Mouse (Mus musculus) lung, postnatal 4 days (tissue): ENCODE data around the gene Lrba.

Source experiments
- DNase-seq, 2 experiments: peaks; one replicate each; pipeline ENCODE4 v3.0.0; 2021

Gene Lrba

DNA sequence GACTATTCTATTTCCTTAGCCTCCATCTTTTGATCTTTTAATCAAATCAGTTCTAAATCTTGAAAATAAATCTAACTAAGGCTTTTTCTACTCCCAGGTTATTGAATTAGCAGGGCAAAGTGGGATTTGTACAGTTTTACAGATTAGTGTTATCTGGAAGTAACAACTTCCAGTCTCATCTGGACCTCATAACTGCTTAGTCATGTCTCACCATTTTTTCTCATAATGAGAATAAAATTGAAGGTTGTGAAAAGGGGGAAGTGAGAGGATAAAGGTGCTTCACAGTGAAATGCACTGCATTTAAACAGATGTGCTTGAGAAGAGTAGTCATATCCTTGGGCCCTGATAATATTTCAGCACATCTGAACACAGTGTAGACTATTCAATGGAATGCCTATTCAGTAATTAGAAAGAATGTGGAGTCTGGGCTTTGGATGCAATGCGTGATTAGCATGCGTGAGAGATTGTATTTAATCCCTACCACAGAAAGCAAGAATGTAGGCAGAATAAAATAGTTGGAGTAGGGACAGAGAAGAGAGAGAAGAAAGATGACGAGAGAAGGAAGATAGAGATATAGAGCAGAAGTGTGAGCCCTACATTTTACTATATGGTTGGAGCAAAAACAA lies 298.5 kb downstream of the Lrba start:
- no peak for DNase-seq

DNA sequence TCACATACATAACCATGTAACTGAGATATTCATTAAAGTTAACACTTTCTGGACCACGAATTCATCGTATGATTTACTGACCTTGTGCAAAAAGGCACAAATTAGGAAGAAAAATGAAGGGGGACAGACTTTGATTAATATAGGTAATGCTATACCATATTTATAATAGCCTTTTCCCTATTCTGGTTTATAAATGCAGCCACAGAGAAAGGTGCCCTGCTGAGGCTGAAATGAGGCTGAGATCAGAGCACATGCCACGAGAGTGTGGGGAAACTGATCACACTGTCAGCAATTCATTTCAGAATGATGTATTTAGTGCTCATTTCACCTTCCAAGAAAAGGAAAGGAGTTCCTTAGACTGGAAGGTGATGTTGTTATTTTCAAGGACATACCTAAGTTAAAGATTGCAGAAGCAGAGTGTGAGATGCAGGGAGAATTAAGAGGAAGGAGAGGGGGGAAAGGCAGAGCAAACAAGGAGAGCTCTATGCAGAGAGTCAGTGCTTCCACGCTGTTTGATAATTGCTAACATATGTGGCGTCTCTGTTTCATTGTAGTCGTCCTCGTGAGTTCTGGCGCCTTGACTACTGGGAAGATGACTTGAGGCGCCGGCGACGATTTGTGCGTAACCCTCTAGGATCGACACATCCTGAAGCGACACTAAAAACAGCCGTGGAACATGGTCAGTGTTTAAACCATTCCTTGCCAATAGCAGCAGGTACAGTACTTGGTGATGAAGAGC lies 307.2 kb downstream of the Lrba start:
- no peak for DNase-seq

DNA sequence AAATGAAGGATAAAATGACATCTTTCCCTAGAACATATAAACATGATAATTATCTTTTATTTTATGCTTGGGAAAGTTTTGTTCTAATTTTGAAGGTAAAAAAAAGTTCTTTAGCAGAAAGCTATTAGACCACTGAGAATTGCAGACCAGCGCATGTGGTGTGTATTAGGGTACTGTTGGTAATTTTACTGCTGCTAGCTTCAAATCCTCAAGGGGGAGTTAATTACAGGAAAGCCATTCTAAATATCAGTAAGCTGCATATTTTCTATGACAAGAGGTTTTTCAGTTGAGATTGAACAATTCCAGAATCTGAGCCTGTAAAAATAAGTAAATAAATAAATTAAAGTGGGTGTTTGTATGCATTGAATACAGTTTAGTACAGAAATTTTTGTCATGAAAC lies 312.3 kb downstream of the Lrba start:
- no peak for DNase-seq

DNA sequence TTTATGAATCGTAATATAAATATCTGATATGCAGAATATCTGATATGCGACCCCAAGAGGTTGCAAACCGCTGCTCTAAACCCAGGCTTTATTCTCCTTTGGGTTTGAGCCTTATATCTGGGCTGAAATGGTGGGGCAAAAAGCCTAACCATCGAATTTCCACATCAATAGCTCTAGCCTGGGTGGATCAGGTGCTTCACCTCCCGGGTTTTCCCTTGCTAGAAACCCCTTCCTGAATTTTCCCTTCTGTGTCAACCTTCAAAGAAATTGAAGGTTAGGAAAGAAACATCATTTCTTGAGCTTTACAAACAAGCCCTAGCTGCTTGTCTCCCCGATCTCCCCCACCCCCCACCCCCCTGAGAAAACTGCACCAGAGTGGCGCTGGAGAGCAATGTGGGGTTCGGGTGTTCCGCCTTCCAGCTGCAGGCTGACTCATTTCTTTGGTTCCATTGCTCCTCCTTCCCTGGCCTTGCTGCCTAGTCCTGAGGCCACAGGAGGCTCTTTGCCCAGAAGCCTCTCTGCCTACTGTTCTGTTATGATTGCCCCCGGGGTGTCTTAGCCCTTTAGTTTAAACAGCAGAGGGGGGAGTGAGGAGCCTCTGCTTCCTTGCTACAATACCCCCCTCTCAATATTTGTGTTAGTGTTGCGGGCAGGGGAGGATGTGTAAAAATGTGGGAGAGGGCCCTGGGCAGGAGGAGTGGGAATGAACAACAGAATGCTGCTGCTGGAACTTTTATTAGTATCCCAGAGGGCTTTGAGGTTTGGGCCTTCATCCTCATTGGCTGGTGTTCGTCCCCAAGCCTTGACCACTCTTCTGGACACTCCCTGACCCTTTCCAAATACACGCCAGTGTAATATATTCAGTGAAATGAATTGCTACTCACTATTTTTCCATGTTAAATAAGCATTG lies 314.4 kb downstream of the Lrba start:
- no peak for DNase-seq

DNA sequence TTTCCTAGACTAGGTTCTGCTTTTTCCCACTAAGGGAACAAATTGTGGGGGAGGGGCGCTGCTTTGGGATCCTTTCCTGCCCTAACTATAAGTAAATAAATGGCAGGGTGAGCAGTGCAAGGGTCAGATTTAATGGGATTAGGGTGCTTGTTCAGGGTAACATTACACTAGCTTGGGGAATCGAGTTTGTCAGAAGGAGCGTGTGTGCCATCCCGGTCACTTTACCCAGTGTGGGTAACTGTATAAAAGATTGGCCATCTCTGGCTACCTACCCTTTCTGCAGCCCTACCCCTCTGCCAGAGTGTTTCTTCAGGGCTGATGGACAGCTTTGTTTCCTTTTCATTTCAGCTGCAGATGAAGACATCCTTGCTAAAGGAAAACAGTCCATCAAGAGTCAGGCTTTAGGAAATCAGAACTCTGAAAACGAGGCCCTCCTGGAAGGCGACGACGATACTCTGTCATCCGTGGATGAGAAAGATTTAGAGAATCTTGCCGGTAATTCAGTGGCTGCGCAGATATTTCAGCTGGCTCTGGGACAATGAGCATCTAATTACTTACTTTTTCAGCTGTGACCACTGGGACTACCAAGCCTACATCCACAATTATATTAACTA lies 315.2 kb downstream of the Lrba start:
- DNase-seq = no peak

DNA sequence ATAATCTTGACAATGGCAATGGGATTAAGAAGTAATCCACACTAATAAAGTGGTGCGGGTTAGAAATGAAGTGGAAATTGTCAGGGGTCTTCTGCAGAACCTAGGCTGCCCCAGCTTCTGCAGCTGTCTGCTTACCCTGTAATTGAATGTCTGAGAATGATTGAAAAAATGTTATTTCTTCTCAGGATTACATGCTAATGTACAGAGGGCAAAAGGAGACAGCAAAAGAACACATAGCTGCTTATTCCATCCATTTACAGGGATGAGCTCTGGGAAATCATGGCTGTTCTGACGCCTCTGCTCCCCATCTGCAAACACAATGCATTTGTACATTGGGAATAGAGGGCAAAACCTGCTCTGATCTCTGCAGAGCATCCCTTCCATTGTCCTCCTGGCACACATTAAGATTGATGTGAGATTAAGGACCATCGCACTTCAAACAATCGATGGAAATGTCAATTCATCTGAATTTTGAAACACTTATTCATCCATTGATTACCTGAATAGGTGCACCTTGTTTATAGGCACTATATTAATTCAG lies 316.7 kb downstream of the Lrba start:
- no peak for DNase-seq

DNA sequence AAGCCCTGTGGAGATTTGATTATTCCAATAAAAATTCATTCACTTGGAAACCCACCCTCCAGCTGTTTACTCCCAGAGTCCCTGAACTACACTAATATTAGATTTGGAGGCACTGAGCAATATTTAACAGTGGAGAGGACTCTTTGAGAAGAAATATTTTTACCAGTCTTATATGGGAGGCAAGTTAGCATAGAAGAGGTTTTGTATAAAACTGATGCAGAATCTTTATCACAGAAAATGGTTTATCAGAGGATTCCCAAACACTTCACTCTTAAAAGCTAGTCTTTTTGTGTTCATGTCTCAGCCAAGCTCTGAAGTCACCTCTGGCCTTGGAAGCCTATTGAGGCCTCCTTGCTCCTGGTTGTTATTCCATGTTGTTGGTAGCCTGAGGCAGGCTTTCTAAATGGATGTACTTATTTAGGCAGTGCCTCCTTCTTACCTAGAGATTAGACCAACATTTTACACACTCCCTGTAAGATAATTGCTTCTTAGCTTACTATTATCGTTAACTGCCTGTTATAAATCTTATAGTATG lies 317.4 kb downstream of the Lrba start:
- DNase-seq = no peak

DNA sequence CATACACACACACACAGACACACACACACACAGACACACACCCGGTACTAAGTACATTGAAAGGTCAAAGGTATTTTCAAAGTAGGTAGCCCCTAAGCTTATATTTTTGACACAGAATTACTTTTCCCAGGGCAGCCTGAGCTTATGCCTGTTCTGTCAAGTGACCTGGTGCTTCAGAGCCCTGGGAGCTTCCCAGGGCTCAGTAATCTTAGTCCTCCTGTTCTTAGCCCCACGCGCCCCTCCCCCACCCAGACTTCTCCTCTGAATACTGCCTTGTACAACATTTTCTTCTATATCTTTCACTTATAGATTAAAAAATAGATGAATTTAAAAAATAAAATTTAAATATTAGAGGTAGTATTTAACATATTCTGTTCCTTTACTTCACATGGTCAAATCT lies 320.3 kb downstream of the Lrba start:
- no peak for DNase-seq

DNA sequence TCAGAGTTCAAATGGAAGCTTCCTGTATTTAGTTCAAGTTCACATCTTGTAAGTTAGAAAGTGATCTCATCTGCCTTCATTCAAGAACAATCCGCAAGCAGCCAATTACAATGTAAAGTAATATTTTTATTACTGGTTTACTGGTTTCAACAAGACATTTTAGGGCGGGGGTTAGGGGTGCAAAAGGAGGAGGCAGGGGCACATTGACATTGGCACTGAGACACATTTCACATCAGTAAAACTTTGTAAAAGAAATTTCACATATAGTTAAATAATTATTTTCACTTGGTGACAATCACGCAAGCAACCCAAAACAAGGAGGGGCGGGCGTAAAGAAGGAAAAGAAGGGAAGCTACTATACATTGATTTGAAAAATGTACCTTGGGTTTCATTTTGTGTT lies 321.5 kb downstream of the Lrba start:
- DNase-seq = peak in 1 of 2 experiments; percentile 6

DNA sequence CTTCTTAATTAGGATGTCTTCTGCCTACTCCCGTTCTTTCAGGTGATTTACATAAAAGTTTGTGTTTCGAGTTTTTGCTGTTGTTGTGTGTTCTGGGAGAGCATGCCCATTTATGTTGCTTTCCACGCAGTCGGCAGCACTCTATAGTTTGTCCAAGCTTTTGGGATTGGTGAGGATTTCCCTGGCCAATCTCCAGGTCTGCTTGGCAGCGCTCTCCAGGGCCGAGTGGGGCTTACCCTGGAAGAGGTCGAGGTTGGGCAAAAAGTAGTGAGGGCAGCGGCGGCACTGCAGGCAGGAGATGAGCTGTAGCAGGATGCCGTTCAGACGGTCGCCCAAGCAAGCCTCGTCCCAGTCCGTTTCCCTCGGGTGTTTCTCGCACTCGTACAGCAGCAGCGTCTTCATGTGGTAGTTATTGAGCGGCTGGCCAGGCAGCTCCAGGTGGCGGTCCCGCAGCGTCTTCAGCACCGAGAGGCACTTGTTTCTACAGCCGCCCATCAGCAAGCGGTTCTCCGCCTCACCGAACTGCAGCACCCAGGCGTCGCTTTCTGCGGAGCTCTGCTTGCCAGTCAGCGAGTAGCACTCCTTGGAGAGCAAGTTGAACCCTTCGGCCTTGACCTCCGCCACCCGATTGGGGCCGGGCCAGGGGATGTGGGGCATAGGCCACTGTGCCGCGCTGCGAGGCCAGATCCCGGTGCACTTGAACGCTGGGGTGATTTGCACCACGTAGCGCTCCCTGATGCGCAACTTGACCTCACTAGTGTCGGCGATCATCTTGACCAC lies 322.2 kb downstream of the Lrba start:
- DNase-seq = peak; percentile 46 to 49

DNA sequence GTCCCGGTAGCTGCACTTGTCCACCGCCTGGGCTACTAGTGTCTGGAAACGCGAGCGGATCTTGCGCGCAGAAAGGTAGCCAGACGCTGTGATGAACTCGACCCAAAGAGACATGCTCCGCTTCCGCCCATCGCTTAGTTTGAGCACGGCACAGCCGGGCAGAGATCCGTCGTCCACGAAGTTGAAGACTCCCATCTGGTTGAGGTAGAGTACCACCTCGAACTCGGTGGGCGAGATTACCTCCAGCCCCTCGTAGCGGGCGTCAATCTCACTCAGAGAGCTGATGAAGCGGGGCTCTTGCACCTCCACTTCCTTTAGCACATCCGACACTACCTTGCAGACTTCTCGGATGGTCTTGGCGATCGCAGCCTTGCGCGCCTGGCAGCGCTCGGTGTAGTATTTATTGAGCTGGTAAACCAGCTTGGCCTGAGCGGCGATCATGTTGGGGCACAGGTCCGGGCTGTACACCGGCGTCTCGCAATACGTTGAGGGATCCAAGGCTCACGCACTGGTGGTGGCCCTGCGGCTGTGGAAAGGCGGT lies 322.8 kb downstream of the Lrba start:
- peak; percentile 8 to 23 for DNase-seq

DNA sequence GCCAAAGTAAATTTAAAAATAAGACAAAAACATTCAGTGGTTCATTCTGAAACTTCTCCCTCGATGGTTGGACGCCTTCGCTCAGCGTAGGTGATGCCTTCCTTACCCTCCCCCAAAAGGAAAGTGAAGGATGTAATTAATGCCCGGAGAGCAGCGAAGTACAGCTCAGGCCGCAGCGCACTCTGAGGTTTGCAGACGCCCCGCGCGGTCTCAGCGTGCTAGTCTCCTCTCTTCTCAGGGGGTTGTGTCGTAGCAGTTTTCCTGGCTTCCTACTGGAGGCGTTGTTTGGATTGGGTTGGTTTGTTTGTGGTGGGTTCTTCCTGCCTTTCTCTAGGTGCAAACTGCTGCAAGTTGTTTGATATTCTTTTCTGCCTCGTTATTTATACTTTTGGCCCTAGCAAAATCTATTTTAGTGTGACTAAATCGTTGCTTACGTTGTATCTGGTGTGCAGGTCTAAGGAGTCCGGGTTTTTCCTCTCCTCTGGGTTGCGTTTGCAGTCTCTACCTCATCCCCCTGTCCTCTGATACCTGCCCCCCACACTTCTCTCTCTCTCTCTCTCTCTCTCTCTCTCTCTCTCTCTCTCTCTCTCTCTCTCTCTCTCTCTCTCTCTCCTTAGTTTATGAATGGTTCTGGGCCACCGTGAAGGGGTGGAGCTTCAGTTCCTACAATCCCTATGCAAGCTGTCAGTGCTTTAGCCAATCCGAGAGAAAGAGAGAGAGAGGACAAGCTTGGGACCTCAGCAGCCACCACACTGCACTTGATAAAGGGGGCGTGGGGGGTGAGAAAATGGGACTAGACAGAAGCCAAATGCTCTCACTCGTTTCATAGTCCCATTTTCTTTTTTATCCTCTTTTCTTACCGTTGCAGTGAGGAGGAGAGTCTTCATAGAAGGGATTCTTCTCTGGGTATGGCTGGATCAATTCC lies 323.9 kb downstream of the Lrba start, which contains the start of gene Mab21l2:
Gene Mab21l2, minus strand, starts transcription at position 539 of the 925 bp plus-strand sequence.
- DNase-seq = peak; percentile 29 to 31

DNA sequence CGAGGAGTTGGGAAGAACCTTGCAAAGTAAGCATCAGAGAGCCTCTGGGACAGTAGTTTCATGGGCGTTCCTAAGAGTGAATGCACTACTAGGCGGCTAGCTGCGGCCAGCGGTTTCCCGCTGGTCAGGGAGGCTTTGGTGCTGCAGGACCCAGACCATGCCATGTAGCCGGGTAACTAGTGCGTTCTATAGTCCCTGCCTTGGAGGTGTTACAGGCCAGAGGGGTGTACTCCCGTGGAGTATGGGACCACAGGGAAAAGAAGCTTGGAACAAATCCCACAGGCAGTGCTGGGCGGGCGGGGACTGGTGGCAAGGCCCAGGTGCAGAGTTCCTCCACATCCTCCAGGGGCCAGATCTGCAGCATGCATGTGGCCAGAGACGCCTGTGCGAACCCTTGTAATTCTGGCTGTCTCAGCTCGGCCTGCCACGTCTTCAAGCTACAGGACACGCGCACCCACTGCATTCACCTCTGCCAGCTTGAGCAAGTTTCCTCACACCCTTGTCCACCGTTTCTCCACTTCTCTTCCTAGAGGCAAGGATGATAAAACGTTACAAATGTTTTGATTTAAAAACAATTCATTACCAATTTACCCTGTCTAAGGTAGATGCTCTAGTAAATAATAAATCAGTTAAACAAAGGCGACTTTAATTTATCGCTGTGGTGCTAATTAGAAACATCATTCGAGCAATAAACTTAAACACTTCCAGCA lies 326.0 kb downstream of the Lrba start:
- DNase-seq = peak; percentile 8 to 27

DNA sequence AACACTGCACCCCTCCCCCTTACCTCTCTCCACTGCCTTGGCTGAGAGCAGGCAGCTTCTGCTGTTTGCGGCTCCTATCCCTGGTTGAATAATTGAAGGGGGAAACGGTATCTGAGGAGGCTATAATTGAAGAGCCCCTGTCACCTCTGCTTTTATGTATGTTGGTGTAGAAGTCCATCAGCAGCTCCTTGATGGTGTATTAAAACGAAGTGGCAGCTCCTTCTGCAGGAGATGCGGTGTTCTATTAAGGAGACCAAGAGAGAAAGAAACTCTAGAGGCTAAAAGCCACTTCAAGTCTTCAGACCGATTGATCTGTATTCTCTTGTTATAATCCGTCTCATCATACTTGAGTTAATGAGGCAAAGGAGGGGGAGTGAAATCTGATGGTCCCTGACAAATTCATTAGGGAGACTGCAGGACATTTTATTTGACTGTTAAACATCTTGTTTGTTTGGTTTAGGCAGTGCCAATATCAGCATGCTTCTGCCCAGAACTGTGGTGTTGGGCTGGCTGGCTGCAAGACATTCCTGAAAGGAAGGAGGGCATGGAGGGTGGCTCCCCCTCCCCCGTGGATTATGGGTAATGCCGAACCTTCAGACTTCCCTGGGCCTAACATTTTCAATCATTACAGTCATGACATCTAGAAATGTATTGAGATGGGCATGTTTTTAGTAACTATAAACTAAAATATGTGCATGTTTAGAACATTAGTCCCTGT lies 326.7 kb downstream of the Lrba start:
- no peak for DNase-seq

DNA sequence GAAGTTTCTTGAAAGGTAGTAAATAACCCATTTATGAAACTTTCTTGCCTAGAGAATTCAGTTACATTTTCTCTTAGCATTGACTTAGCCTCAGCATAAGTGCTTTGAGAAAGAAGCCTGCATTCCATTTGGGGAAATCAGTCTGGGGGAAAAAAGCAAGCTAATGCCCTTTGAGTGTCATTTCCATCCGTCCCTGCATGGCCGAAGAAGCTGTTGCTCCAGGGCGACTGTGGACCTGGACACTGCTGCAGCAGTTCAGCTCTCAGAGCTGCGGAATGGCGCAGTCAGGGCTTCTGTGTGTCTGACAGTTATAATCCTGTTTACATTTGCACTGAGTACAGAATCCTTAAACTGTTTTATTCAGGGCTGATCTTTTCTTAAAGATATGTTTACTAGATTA lies 327.7 kb downstream of the Lrba start:
- DNase-seq = no peak

DNA sequence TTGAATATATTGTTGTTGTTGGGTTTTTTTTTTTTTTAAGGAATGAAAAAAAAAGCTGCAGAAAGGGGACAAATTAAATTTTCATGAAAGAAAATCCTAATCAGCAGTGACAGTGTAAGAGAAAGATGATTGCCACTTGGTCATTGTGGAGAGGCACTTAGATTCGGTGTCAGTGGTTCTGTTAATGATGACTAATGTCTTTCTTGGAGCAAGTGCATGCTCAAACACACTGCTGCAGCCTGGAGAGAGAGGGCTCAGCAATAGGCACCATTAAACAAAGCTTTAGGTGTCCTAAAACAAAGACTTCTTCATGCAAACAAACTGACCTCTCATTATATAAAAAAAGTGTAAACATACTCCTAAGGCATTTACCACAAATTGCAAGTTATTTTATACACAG lies 334.5 kb downstream of the Lrba start:
- DNase-seq = no peak

DNA sequence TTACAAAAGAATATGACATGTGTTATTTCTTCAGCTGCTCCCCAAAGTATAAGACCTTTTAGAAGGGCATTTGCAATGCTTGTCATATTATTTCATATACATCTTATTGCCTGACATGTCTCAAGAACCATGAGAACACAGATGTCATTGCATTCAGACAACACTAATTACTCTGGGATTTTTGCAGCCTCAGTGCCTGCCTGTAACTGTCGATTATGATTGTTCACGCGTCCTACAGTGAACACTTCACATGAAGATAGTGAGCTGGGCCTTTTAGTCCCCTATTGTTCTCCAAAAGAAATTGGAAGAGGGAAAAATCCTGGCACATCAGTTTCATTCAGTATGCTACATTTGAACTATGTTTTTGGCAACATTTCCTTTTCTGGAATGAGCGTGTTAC lies 335.2 kb downstream of the Lrba start:
- DNase-seq = no peak

DNA sequence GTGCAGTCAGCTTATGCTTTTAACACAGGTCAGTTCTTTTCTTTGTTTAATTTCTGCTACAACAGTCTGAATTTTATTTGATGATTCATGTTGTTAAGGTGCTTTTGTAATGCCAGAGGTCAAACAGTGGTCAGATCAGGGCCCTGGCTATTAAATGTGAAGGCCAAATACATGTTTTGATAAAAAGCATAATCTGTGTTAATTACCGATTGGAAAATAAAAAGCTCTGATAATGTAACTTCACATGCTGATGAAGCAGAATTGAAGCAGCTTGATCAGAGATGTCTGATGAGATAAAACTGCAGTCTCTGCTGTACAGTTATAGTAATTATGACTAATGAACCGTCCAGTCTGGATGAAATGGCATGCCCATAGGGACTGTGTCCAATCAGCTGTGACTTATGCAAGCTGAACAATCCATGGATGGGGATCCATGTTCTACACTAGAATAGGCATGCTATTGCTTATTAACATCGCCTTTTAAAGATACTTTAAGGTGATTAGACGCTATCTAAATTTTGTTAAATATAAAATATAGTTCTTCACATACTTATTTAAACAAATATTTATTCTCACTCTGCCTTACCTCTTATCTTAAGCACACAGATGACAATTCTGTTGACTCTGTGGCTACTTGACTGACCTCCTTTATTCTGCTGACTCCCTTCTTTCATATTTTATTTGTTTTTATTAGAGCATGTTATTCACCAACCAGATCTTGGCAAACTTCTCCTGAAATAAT lies 336.0 kb downstream of the Lrba start:
- DNase-seq = no peak
